Mouse (Mus musculus): ENCODE measurements around the gene Gm9918. TPM values are rescaled to one million over a fixed set of nuclear protein-coding genes. Genes with fewer than 3 reads are reported as not detected.

Gene Gm9918
- polyA plus RNA-seq, 1 experiment from 2014 or later = not detected

- Histone ChIP-seq H3K4me2 (no peak overlapping the region), H3K4me1 (peaks cover 58% of the 10 kb centered on the region), H3K9ac (no peak overlapping the region), H3K27ac (peak overlapping the region; percentile 18; the same call in 1 of the 2 replicates), H3K4me3 (no peak overlapping the region), H3K36me3 (peaks cover 19% of the 10 kb centered on the region), H3K27me3 (replicated peaks) (no peaks in the 10 kb centered on the region), H3K9me3 (replicated peaks) (no peaks in the 10 kb centered on the region)
- ATAC-seq = no peak
- WGBS (ENCODE audit: insufficient replicate concordance) = 13% methylated on average over 3 of the region's 3 CpGs
Observed at GRCm38 (mm10) chr15:102283648-102284047, 13.3 kb downstream of the Gm9918 start.

GRCm38 (mm10) chr15:102287395-102287794 is 17.0 kb downstream of the Gm9918 start:
- no peaks in the 10 kb centered on the region for H3K27me3 ChIP-seq (replicated peaks)
- no peak overlapping the region for H3K4me3 ChIP-seq
- H3K9me3 ChIP-seq (replicated peaks) = no peaks in the 10 kb centered on the region
- H3K4me2 ChIP-seq = no peak overlapping the region
- H3K27ac ChIP-seq = no peak overlapping the region
- no peak for ATAC-seq
- H3K36me3 ChIP-seq = no peaks in the 10 kb centered on the region
- no peak overlapping the region for H3K9ac ChIP-seq
- H3K4me1 ChIP-seq = peaks cover 27% of the 10 kb centered on the region

- Histone ChIP-seq H3K27ac (peak within 1 kb of the TSS; percentile 81), H3K36me3 (peaks cover 32% of the 10 kb centered on the region), H3K4me3 (peak within 1 kb of the TSS; percentile 99), H3K4me1 (peaks cover 53% of the 10 kb centered on the region), H3K27me3 (replicated peaks) (no peaks in the 10 kb centered on the region), H3K4me2 (peak within 1 kb of the TSS; percentile 87), H3K9ac (peak within 1 kb of the TSS; percentile 88), H3K9me3 (replicated peaks) (no peaks in the 10 kb centered on the region)
- WGBS (ENCODE audit: insufficient replicate concordance) = 7% methylated on average over 25 of the region's 25 CpGs
- peak; percentile 96 for ATAC-seq
Observed at GRCm38 (mm10) chr15:102295633-102296367, 25.4 kb downstream of the Gm9918 start, which contains the start of gene Espl1. Espl1 (plus strand) TSS chr15:102296266.

GRCm38 (mm10) chr15:102296368-102297006 is 26.1 kb downstream of the Gm9918 start:
- H3K4me3 ChIP-seq = peak overlapping the region; percentile 99
- peaks cover 53% of the 10 kb centered on the region for H3K4me1 ChIP-seq
- peak overlapping the region; percentile 88 for H3K9ac ChIP-seq
- peak overlapping the region; percentile 81 for H3K27ac ChIP-seq
- H3K9me3 ChIP-seq (replicated peaks) = no peaks in the 10 kb centered on the region
- WGBS (ENCODE audit: insufficient replicate concordance) = 3% methylated on average over 24 of the region's 24 CpGs
- H3K27me3 ChIP-seq (replicated peaks) = no peaks in the 10 kb centered on the region
- H3K36me3 ChIP-seq = peaks cover 39% of the 10 kb centered on the region
- peak; percentile 48; the same call in 1 of the 2 replicates for ATAC-seq
- H3K4me2 ChIP-seq = peak overlapping the region; percentile 87

- Histone ChIP-seq H3K27ac (no peak overlapping the region), H3K9me3 (replicated peaks) (no peaks in the 10 kb centered on the region), H3K4me3 (no peak overlapping the region), H3K36me3 (peaks cover 96% of the 10 kb centered on the region), H3K9ac (no peak overlapping the region), H3K27me3 (replicated peaks) (no peaks in the 10 kb centered on the region), H3K4me1 (peaks cover 25% of the 10 kb centered on the region), H3K4me2 (no peak overlapping the region)
- 86% methylated on average over 6 of the region's 6 CpGs for WGBS (ENCODE audit: insufficient replicate concordance)
- no peak for ATAC-seq
Observed at GRCm38 (mm10) chr15:102302542-102302941, 32.2 kb downstream of the Gm9918 start.

- Histone ChIP-seq H3K4me1 (peaks cover 3% of the 10 kb centered on the region; the same call in 1 of the 2 replicates), H3K27ac (no peak overlapping the region), H3K36me3 (peaks cover 98% of the 10 kb centered on the region), H3K27me3 (replicated peaks) (no peaks in the 10 kb centered on the region), H3K4me2 (no peak overlapping the region), H3K4me3 (no peak overlapping the region), H3K9me3 (replicated peaks) (no peaks in the 10 kb centered on the region), H3K9ac (no peak overlapping the region)
- no peak for ATAC-seq
- 87% methylated on average over 9 of the region's 9 CpGs for WGBS (ENCODE audit: insufficient replicate concordance)
Observed at GRCm38 (mm10) chr15:102308717-102309116, 38.4 kb downstream of the Gm9918 start.

GRCm38 (mm10) chr15:102310074-102310845 is 39.9 kb downstream of the Gm9918 start:
- WGBS (ENCODE audit: insufficient replicate concordance) = 85% methylated on average over 10 of the region's 10 CpGs
- H3K27me3 ChIP-seq (replicated peaks) = no peaks in the 10 kb centered on the region
- peaks cover 98% of the 10 kb centered on the region for H3K36me3 ChIP-seq
- H3K9ac ChIP-seq = no peak overlapping the region
- H3K9me3 ChIP-seq (replicated peaks) = no peaks in the 10 kb centered on the region
- no peak overlapping the region for H3K4me2 ChIP-seq
- no peak overlapping the region for H3K4me3 ChIP-seq
- no peak overlapping the region for H3K27ac ChIP-seq
- peaks cover 3% of the 10 kb centered on the region; the same call in 1 of the 2 replicates for H3K4me1 ChIP-seq
- no peak for ATAC-seq

- no peak for ATAC-seq
- peaks cover 98% of the 10 kb centered on the region for H3K36me3 ChIP-seq
- no peak overlapping the region for H3K4me3 ChIP-seq
- H3K9ac ChIP-seq = no peak overlapping the region
- no peaks in the 10 kb centered on the region for H3K9me3 ChIP-seq (replicated peaks)
- H3K4me1 ChIP-seq = no peaks in the 10 kb centered on the region
- no peak overlapping the region for H3K27ac ChIP-seq
- no peaks in the 10 kb centered on the region for H3K27me3 ChIP-seq (replicated peaks)
- no peak overlapping the region for H3K4me2 ChIP-seq
Observed at GRCm38 (mm10) chr15:102311489-102311888, 41.1 kb downstream of the Gm9918 start.

GRCm38 (mm10) chr15:102315292-102315691 is 44.9 kb downstream of the Gm9918 start:
- Histone ChIP-seq H3K9me3 (replicated peaks) (no peaks in the 10 kb centered on the region), H3K9ac (no peak overlapping the region), H3K4me2 (no peak overlapping the region), H3K27ac (no peak overlapping the region), H3K27me3 (replicated peaks) (no peaks in the 10 kb centered on the region), H3K4me3 (no peak overlapping the region), H3K4me1 (no peaks in the 10 kb centered on the region), H3K36me3 (peaks cover 98% of the 10 kb centered on the region)
- WGBS (ENCODE audit: insufficient replicate concordance) = 90% methylated on average over 8 of the region's 8 CpGs
- no peak for ATAC-seq

GRCm38 (mm10) chr15:102316263-102316662 is 45.9 kb downstream of the Gm9918 start:
- Histone ChIP-seq H3K27ac (no peak overlapping the region), H3K27me3 (replicated peaks) (no peaks in the 10 kb centered on the region), H3K4me1 (no peaks in the 10 kb centered on the region), H3K4me2 (no peak overlapping the region), H3K4me3 (no peak overlapping the region), H3K9ac (no peak overlapping the region), H3K9me3 (replicated peaks) (no peaks in the 10 kb centered on the region), H3K36me3 (peaks cover 98% of the 10 kb centered on the region)
- WGBS (ENCODE audit: insufficient replicate concordance) = 79% methylated on average over 6 of the region's 6 CpGs
- no peak for ATAC-seq
